Mouse (Mus musculus) CH12.LX (cell line): ENCODE results near the gene Gabarapl2. TPM values are rescaled to one million over a fixed set of nuclear protein-coding genes. Genes with fewer than 3 reads are reported as not detected.
A peak's percentile ranks its signal among the peaks of the same experiment; 100 is the strongest.

Experiments used
- DNase-seq: peaks from one replicate; pipeline ENCODE4 v3.0.0-alpha.2; 2013; ENCODE audit errors: extremely low read depth
- H3K27ac ChIP-seq: 2 replicates; pipeline ENCODE4 v1.5.1; 2012; ENCODE audit warnings: low read depth, mild to moderate bottlenecking, control low read depth, moderate library complexity; ENCODE audit not compliant: insufficient read depth
- H3K27me3 ChIP-seq: replicated peaks from 2 replicates; pipeline ENCODE3; 2012; ENCODE audit warnings: inconsistent platforms
- H3K36me3 ChIP-seq, 2 experiments: replicated peaks in 1 of 2; 2 replicates each; pipeline versions ENCODE3 to v1.6.1; 2012; ENCODE audit warnings: inconsistent platforms in 1 of 2, low read length in 1 of 2, mild to moderate bottlenecking in 1 of 2, mixed read lengths in 1 of 2, moderate library complexity in 1 of 2; ENCODE audit not compliant: control insufficient read depth in 1 of 2, insufficient read depth in 1 of 2
- H3K4me1 ChIP-seq, 2 experiments: 2 replicates each; pipeline ENCODE4 v1.6.1; 2012; ENCODE audit warnings: inconsistent platforms in 1 of 2, moderate library complexity in 1 of 2; ENCODE audit not compliant: insufficient read depth in 2 of 2, control insufficient read depth in 1 of 2
- H3K4me2 ChIP-seq: 2 replicates; pipeline ENCODE4 v1.6.1; 2012; ENCODE audit warnings: low read depth, mild to moderate bottlenecking, control low read depth; ENCODE audit not compliant: poor library complexity, insufficient read depth, severe bottlenecking
- H3K4me3 ChIP-seq, 3 experiments: fragments of 150-350 bp in 1 of 3; sonication (generic) in 1 of 3; replicated peaks in 1 of 3; 2 replicates each; pipeline versions ENCODE3 to v1.5.1; 2011 to 2012; ENCODE audit warnings: low read depth in 2 of 3, low read length in 2 of 3, mild to moderate bottlenecking in 2 of 3, moderate library complexity in 2 of 3, control low read depth in 1 of 3, improper control_type of control experiment in 1 of 3, inconsistent platforms in 1 of 3, mixed read lengths in 1 of 3; ENCODE audit not compliant: poor library complexity in 1 of 3
- H3K79me2 ChIP-seq: replicated peaks from 2 replicates; pipeline ENCODE4 v1.6.1; 2012; ENCODE audit warnings: mild to moderate bottlenecking, moderate library complexity; ENCODE audit not compliant: control insufficient read depth, poor library complexity, insufficient read depth, severe bottlenecking; ENCODE audit errors: extremely low read depth
- H3K9ac ChIP-seq: 2 replicates; pipeline ENCODE4 v1.6.1; 2012; ENCODE audit warnings: low read depth, mild to moderate bottlenecking, control low read depth, moderate library complexity; ENCODE audit not compliant: insufficient read depth
- H3K9me3 ChIP-seq: replicated peaks from 2 replicates; pipeline ENCODE3; 2012; ENCODE audit warnings: low read length, inconsistent platforms, mixed read lengths
- CHD1 ChIP-seq: IDR thresholded peaks from 2 replicates; pipeline ENCODE4 v1.6.1; 2012; ENCODE audit warnings: low read depth, low read length, improper control_type of control experiment, inconsistent platforms
- CHD2 ChIP-seq: IDR thresholded peaks from 2 replicates; pipeline ENCODE4 v1.6.1; 2011; ENCODE audit warnings: low read length, improper control_type of control experiment
- CTCF ChIP-seq, 2 experiments: IDR thresholded peaks in 1 of 2; conservative IDR thresholded peaks in 1 of 2; 2 replicates each; pipeline ENCODE4 v1.5.1; 2011 to 2012; ENCODE audit warnings: low read depth in 2 of 2, low read length in 2 of 2, improper control_type of control experiment in 1 of 2, inconsistent platforms in 1 of 2, mild to moderate bottlenecking in 1 of 2, moderate library complexity in 1 of 2
- ELF1 ChIP-seq: IDR thresholded peaks from 2 replicates; pipeline ENCODE4 v1.6.1; 2014; ENCODE audit warnings: low read depth, mild to moderate bottlenecking, inconsistent platforms, low read length, improper control_type of control experiment
- EP300 ChIP-seq: IDR thresholded peaks from 2 replicates; pipeline ENCODE4 v1.6.1; 2011; ENCODE audit warnings: low read length, improper control_type of control experiment
- ETS1 ChIP-seq: conservative IDR thresholded peaks from 2 replicates; pipeline ENCODE4 v1.6.1; 2012; ENCODE audit warnings: low read depth, mild to moderate bottlenecking, inconsistent platforms, low read length, improper control_type of control experiment, moderate library complexity
- GABPA ChIP-seq: IDR thresholded peaks from 2 replicates; pipeline ENCODE4 v1.6.1; 2012; ENCODE audit warnings: low read depth, low read length, improper control_type of control experiment, inconsistent platforms; ENCODE audit not compliant: insufficient replicate concordance
- KAT2A ChIP-seq: IDR thresholded peaks from 2 replicates; pipeline ENCODE4 v1.6.1; 2012; ENCODE audit warnings: low read length, improper control_type of control experiment, inconsistent platforms; ENCODE audit not compliant: insufficient replicate concordance
- MAZ ChIP-seq: IDR thresholded peaks from 2 replicates; pipeline ENCODE4 v1.6.1; 2012; ENCODE audit warnings: low read depth, mild to moderate bottlenecking, inconsistent platforms, low read length, improper control_type of control experiment, moderate library complexity
- MEF2A ChIP-seq: IDR thresholded peaks from 2 replicates; pipeline ENCODE4 v1.6.1; 2014; ENCODE audit warnings: low read depth, mild to moderate bottlenecking, inconsistent platforms, low read length, improper control_type of control experiment, borderline replicate concordance
- MYC ChIP-seq: IDR thresholded peaks from 2 replicates; pipeline ENCODE4 v1.6.1; 2011; ENCODE audit warnings: low read depth, mild to moderate bottlenecking, improper control_type of control experiment, low read length
- NELFE ChIP-seq: IDR thresholded peaks from 2 replicates; pipeline ENCODE4 v1.6.1; 2011; ENCODE audit warnings: low read depth, low read length, improper control_type of control experiment
- PAX5 ChIP-seq: IDR thresholded peaks from 2 replicates; pipeline ENCODE4 v1.6.1; 2012; ENCODE audit warnings: low read length, inconsistent platforms, mixed read lengths
- RCOR1 ChIP-seq: conservative IDR thresholded peaks from 2 replicates; pipeline ENCODE4 v1.6.1; 2012; ENCODE audit warnings: low read depth, mild to moderate bottlenecking, inconsistent platforms, low read length, improper control_type of control experiment
- SIN3A ChIP-seq: IDR thresholded peaks from 2 replicates; pipeline ENCODE4 v1.6.1; 2012; ENCODE audit warnings: low read length, improper control_type of control experiment, inconsistent platforms
- SMC3 ChIP-seq: IDR thresholded peaks from 2 replicates; pipeline ENCODE4 v1.6.1; 2011; ENCODE audit warnings: low read depth, low read length, improper control_type of control experiment
- TBP ChIP-seq: conservative IDR thresholded peaks from 2 replicates; pipeline ENCODE4 v1.6.1; 2011; ENCODE audit warnings: low read depth, low read length, improper control_type of control experiment
- UBTF ChIP-seq: IDR thresholded peaks from 2 replicates; pipeline ENCODE4 v1.6.1; 2012; ENCODE audit warnings: low read depth, mild to moderate bottlenecking, inconsistent platforms, low read length, improper control_type of control experiment, moderate library complexity
- ZC3H11A ChIP-seq: IDR thresholded peaks from 2 replicates; pipeline ENCODE4 v1.6.1; 2012; ENCODE audit warnings: low read depth, mild to moderate bottlenecking, inconsistent platforms, low read length, improper control_type of control experiment
- ZMIZ1 ChIP-seq: IDR thresholded peaks from 2 replicates; pipeline ENCODE4 v1.6.1; 2012; ENCODE audit warnings: low read depth, mild to moderate bottlenecking, inconsistent platforms, low read length, improper control_type of control experiment
- dilution Hi-C: fragments of 300-500 bp; cut with MboI; formaldehyde crosslinking; loops from 2 replicates; pipeline ENCODE4 v1.14.3; 2020; ENCODE audit warnings: low sequenced_read_pairs; ENCODE audit not compliant: extremely low pct_unique_long_range_greater_than_20kb, extremely low pct_ligation_motif_present
- in situ Hi-C: fragments of 300-500 bp; cut with MboI; formaldehyde crosslinking; loops from 3 replicates; pipeline ENCODE4 v1.14.3; 2019; ENCODE audit warnings: low sequenced_read_pairs, low pct_ligation_motif_present, low pct_unique_long_range_greater_than_20kb, mixed read lengths
- polyA plus RNA-seq: library from polyadenylated mRNA; unstranded; fragments of >175 nt; gene quantifications from 2 replicates; pipeline ENCODE4 v1.2.1, GENCODE M21; 2012; ENCODE audit warnings: low read depth; ENCODE audit not compliant: insufficient read length
- total RNA-seq, 2 experiments: library from RNA; depleted of rRNA; stranded (reverse); fragments of 300-350 nt in 1 of 2; fragments of >200 nt in 1 of 2; gene quantifications; 2 replicates each; pipeline ENCODE4 v1.2.3; 2012 to 2014

Gene Gabarapl2
- total and polyA plus RNA-seq, 3 experiments: 29.8 to 61.0 (median 42.1) TPM

DNA sequence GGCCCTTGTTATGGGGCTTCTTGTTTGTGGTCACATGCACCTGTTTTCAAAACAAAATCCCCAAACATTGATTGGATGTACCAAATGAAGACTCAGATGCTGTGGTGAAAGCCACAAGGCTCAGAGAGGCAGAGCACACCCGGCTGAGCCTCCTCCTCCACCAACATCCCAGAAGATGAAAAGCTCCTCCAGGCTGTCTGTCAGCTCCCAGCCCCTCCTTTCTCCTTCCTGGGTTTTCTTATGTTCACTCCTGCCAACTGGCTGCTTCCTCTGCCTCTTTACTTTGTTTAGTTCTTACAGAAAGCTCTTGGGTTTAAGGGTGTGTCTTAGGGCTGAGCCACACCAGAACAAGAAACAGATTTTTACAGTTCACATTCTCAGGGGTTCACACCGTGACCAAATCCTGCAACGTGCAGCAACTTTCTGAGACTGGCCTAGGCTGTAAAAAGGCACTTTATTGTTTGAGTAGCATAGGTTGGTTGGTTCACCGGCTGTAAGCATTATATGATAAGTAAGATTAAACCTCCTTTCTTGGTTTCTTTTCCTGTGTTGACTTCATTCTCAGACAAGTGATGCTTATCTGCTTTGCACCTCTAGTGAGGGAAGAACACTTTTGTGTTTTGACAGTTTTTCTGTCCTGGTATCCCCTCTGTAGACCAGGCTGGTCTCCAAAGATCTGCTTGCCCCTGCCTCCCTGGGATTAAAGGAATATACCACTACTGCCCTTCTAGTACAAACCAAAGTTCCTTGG lies 14.5 kb downstream of the Gabarapl2 start (continued):
- TF ChIP-seq UBTF: no peak
- no peak for TF ChIP-seq ZMIZ1
- no peak for TF ChIP-seq RCOR1

GRCm38 (mm10) chr8:111955879-111956278 lies 15.4 kb downstream of the Gabarapl2 start:
- Histone ChIP-seq H3K9me3 (no peaks in the 10 kb centered on the region), H3K4me2 (no peak overlapping the region), H3K4me3 (no peak overlapping the region), H3K27ac (no peak overlapping the region), H3K36me3 (peaks cover 52 to 82% of the 10 kb centered on the region in 2 experiments), H3K4me1 (peaks cover 0 to 16% of the 10 kb centered on the region in 2 experiments; a peak in 3 of 4 replicates), H3K27me3 (no peaks in the 10 kb centered on the region), H3K9ac (no peak overlapping the region), H3K79me2 (no peaks in the 10 kb centered on the region; the same call in 1 of the 2 replicates)
- dilution Hi-C loops (no loop called here), in situ Hi-C loops (no loop called here)
- TF ChIP-seq MEF2A (peak; percentile 45; the same call in 1 of the 2 replicates), EP300 (0 out of 2 replicates have a peak, but pooled peaks have one; percentile 9), CTCF (conservative IDR thresholded peaks at IDR 0.05 in 1 of 2, IDR thresholded peaks at IDR 0.05 in 1 of 2; ENCODE audit: low read depth in 2 of 2, low read length in 2 of 2) (no peak), NELFE (no peak), ZC3H11A (no peak), ETS1 (no peak)
- no peak for DNase-seq

DNA sequence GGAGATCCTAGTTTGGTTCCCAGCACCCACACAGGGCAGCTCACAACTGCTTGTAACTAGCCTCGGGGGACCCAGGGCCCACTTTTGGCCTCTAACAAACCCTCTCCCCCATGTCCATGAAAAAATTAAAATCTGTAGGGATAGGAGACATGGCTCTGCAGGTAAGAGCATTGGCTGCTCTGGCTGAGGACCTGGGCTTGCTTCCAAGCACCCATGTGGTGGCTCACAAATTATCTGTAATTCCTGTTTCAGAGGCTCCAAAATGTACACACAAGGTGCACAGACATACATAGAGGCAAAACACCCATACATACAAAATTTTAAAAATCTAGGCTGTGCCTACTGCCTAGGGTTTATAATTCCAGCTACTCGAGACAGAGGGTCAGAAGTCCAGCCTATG lies 16.7 kb downstream of the Gabarapl2 start:
- dilution Hi-C loops (no loop called here), in situ Hi-C loops (no loop called here)
- DNase-seq: no peak
- Histone ChIP-seq H3K79me2 (no peaks in the 10 kb centered on the region; the same call in 1 of the 2 replicates), H3K4me2 (no peak overlapping the region), H3K9me3 (no peaks in the 10 kb centered on the region), H3K36me3 (peaks cover 46 to 75% of the 10 kb centered on the region in 2 experiments), H3K4me1 (peaks cover 0 to 8% of the 10 kb centered on the region in 2 experiments; a peak in 1 of 4 replicates), H3K27me3 (no peaks in the 10 kb centered on the region), H3K9ac (no peak overlapping the region), H3K4me3 (no peak overlapping the region)
- no peak for TF ChIP-seq CHD2
- TF ChIP-seq PAX5: no peak
- TF ChIP-seq ELF1: no peak
- no peak for TF ChIP-seq CHD1
- TF ChIP-seq MAZ: no peak
- no peak for TF ChIP-seq SMC3
- TF ChIP-seq MEF2A: no peak
- no peak for TF ChIP-seq KAT2A
- TF ChIP-seq TBP: no peak
- TF ChIP-seq SIN3A: no peak
- no peak for TF ChIP-seq MYC
- no peak for TF ChIP-seq GABPA
- TF ChIP-seq, all 38 proteins: peak for 0
- no peak overlapping the region for H3K27ac ChIP-seq
